Mouse (Mus musculus): Measurements from ENCODE around the gene Cep55.

The Cep55 gene

GRCm38 (mm10) chr19:38049686-38050085, 5.1 kb upstream of the Cep55 start:
- no peak for DNase-seq

DNA sequence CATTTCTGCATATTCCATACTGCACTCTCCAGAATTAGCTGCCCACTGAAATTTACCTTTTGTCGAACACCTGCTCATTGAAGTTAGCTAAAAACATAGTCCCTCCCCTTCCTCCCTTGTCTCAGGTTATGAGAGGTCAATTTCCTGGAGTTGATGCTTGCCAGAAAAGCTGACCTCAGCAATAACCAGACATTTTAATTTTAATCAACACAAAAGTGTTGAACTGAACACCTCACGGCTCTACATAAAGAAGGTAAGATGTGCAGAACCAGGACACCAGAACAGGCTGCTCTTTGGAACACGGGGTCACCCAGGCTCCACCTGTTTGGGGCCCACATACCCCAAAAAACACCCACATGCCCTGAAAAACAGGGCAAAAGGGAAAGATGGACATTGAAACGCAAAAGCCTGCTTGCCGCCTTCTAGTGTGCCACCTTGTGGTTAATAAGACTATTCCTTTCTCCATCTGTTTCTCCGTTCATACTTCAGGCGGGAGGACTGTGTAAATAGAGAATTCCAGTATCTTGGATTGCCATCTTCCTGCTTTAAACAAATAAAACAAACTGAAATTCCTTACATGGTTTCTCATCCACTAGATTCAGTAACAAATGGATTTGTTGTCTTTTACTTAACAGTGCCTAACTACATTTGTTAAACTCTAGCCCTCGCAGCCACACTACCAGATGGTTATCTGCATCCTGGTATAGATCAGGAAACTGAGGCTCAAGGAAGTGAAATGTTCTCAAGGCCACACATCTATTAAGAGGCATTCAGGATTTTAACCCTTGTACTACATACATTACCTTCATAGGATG, 1.4 kb upstream of the Cep55 start:
- DNase-seq: no peak

DNA sequence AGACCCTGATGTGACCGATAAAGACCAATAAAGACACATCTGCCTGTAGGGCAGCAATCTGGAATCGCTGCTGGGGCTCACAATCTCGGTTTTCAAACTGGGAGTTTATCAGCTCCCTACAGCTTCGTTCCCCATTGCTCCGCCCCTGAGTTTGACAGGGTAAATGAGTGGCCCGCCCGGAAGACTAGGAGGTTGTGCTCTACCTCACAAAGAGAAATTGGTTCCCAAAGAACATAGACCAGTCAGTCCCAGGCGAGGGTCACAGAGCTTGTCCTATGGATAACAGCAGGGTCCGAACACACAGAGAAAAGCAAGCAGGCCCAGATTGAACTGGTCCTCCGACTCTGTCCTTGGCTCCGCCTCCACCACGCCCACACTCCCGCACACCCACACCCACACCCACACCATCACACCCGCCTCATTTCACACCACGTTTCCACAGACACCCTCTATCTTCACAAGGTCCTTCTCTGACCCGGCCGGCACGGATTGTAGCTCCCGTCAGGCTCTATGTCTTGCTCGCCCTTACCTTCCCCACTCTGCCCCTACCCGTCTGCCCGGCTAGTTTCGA, 577 bp upstream of the Cep55 start:
- DNase-seq: no peak

DNA sequence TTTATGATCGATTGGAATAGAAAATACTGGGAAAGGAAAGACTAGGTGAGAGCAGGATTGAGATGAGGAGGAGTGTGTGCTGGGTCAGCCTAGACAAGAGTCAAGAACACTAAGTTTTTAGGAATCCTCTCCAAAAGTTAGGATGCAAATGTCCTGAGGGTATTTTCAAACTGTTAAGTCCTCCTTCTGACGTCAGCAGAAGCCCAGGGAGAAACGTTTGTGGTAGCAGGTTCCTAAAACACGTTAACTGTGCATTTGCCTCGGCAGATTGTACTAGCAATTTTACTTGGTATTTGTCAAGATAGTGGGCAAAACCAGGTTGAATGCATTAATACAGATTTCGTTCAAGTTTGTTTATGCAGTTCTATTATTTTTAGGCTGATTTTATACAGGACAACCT, 987 bp downstream of the Cep55 start:
- DNase-seq: no peak

GRCm38 (mm10) chr19:38056276-38056675, 1.5 kb downstream of the Cep55 start:
- DNase-seq: no peak

DNA sequence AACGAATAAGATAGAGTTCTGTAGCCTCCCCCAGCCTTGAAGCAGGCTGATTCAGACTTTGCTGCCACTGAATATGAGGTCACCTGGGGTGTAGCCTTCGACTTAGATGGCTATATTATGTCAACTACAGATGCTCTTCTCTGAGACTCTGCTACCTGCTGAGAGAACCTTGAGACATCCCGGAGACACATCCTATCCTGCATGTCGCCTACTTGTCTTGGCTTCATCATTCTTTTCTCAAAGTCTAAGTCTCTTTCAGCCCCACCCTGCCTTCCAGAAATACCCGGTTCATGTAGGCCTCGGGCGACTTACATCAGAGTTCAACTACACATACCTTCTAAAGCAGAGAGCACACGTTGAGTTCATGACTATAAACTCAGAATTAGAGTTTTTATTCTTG, 2.1 kb downstream of the Cep55 start:
- DNase-seq: no peak

GRCm38 (mm10) chr19:38063201-38063600, 8.4 kb downstream of the Cep55 start:
- DNase-seq: no peak

DNA sequence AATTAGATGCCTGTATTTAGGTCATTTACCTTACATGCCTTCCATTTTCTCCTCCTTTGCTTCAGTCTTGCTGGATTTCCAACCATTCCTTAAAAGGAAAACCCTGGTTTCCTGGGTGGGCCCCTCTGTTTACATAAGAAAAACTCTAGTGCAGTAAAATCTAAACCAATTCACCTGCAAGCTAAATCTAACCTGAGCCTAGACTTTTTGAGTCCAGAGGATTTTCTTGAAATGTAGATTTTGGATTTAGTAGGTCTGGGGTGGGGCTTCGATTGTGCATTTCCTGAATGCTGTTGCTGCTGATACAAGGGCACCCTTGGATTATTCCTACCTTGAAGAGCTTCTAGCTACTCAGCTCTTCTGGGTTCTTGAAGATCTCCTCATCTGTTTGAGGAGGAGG, 9.2 kb downstream of the Cep55 start:
- no peak for DNase-seq

GRCm38 (mm10) chr19:38073226-38073625, 18.4 kb downstream of the Cep55 start:
- no peak for DNase-seq

DNA sequence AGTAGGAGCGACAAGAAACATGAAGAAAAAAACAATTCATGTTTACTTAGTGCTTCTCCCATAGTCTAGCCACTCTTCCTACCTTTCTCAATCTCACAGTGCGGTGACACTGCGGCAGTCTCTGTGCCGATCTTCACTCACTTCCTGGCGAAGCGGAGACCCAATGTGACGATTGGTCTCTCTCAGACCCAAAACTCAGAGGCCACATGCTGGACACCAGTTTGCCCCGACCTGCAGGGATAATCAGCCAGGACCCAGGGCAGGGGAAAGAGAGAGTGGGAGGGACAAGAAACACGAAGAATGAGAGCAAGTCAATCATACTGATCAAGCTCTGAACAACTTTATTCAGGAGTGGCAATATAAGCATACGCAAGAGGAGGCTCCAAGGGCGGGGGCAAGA, 20.2 kb downstream of the Cep55 start:
- DNase-seq: no peak

GRCm38 (mm10) chr19:38076251-38076650, 21.4 kb downstream of the Cep55 start:
- no peak for DNase-seq

GRCm38 (mm10) chr19:38077851-38078540, 23.2 kb downstream of the Cep55 start:
- DNase-seq: no peak

- no peak for DNase-seq
These were observed 26.6 kb downstream of the Cep55 start for GRCm38 (mm10) chr19:38081361-38081760.

- no peak for DNase-seq
These were observed 28.2 kb downstream of the Cep55 start for GRCm38 (mm10) chr19:38082931-38083525.

GRCm38 (mm10) chr19:38085841-38086240, 31.0 kb downstream of the Cep55 start:
- no peak for DNase-seq

GRCm38 (mm10) chr19:38086948-38087551, 32.2 kb downstream of the Cep55 start:
- DNase-seq: no peak

- DNase-seq: no peak
These were observed 34.5 kb downstream of the Cep55 start for GRCm38 (mm10) chr19:38089358-38089757.

DNA sequence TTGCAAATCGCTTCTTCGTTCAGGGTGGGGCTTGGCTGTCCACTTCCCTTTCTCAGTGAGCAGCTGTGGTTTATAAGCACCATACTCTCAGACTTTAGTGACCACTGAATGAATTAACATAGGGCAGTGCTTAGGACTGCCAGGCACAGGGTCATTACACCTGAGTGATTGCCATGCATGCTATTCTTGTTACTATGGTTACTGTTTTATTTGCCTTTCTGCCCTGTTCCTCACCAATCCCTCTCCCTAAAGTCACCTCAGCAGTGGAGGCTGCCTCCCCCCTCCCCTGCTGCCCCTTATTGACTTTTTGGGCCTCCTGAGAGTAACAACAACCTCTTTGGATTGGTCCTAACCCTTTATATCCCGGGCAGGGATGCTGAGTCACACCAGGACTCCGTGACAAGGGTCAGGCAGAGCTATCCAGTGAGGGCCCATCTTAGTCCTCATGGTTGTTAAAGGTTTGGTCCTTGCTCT, 36.7 kb downstream of the Cep55 start:
- no peak for DNase-seq

GRCm38 (mm10) chr19:38096231-38096630, 41.4 kb downstream of the Cep55 start:
- DNase-seq: no peak

GRCm38 (mm10) chr19:38096858-38097758, 42.3 kb downstream of the Cep55 start, which contains the start of gene Ffar4:
Gene Ffar4, plus strand, starts transcription at chr19:38097071.
- no peak for DNase-seq

- no peak for DNase-seq
These were observed 53.1 kb downstream of the Cep55 start for GRCm38 (mm10) chr19:38107871-38108270.

Data from cerebellum, adult 11 months (tissue).